Mouse (Mus musculus): ENCODE measurements at regions not wholly inside any gene's neighbourhood (a gene's known extent, or its start where the extent isn't known, plus 50 kb on each side); places are given as distances from the start of the nearest gene placed in this dataset.

GRCm38 (mm10) chr7:83431094-83431493, 153.6 kb upstream of the Tmc3 start:
- no peaks in the 10 kb centered on the region for H3K9me3 ChIP-seq (ENCODE audit: control insufficient read depth, low read length)
- DNase-seq (ENCODE audit: low spot score) = no peak
- no peaks in the 10 kb centered on the region for H3K27me3 ChIP-seq (ENCODE audit: control insufficient read depth, insufficient read depth, low read length)
- H3K4me3 ChIP-seq (ENCODE audit: low read depth, low read length) = no peak overlapping the region
- H3K27ac ChIP-seq (ENCODE audit: low read depth, low read length) = no peak overlapping the region
- no peak overlapping the region for H3K9ac ChIP-seq (ENCODE audit: low read depth, low read length)
- H3K4me2 ChIP-seq (replicated peaks; ENCODE audit: low read depth, low read length) = no peak overlapping the region
- no peaks in the 10 kb centered on the region for H3K36me3 ChIP-seq (ENCODE audit: control insufficient read depth, insufficient read depth, low read length)
- no peak for ATAC-seq (ENCODE audit: low FRiP score)
- H3K4me1 ChIP-seq (replicated peaks; ENCODE audit: control insufficient read depth, insufficient read depth, low read length) = no peaks in the 10 kb centered on the region
- 75% methylated on average over 2 of the region's 2 CpGs for WGBS

- Histone ChIP-seq H3K4me1 (replicated peaks; ENCODE audit: control insufficient read depth, insufficient read depth, low read length) (no peaks in the 10 kb centered on the region), H3K9me3 (ENCODE audit: control insufficient read depth, low read length) (no peaks in the 10 kb centered on the region), H3K27ac (ENCODE audit: low read depth, low read length) (no peak overlapping the region), H3K27me3 (ENCODE audit: control insufficient read depth, insufficient read depth, low read length) (no peaks in the 10 kb centered on the region), H3K36me3 (ENCODE audit: control insufficient read depth, insufficient read depth, low read length) (no peaks in the 10 kb centered on the region), H3K4me2 (replicated peaks; ENCODE audit: low read depth, low read length) (no peak overlapping the region), H3K9ac (ENCODE audit: low read depth, low read length) (no peak overlapping the region), H3K4me3 (ENCODE audit: low read depth, low read length) (no peak overlapping the region)
- DNase-seq (ENCODE audit: low spot score) (no peak), ATAC-seq (ENCODE audit: low FRiP score) (no peak)
- WGBS = 87% methylated on average over 1 of the region's 1 CpGs
Measured at GRCm38 (mm10) chr7:83432843-83433242, 151.9 kb upstream of the Tmc3 start.

DNA sequence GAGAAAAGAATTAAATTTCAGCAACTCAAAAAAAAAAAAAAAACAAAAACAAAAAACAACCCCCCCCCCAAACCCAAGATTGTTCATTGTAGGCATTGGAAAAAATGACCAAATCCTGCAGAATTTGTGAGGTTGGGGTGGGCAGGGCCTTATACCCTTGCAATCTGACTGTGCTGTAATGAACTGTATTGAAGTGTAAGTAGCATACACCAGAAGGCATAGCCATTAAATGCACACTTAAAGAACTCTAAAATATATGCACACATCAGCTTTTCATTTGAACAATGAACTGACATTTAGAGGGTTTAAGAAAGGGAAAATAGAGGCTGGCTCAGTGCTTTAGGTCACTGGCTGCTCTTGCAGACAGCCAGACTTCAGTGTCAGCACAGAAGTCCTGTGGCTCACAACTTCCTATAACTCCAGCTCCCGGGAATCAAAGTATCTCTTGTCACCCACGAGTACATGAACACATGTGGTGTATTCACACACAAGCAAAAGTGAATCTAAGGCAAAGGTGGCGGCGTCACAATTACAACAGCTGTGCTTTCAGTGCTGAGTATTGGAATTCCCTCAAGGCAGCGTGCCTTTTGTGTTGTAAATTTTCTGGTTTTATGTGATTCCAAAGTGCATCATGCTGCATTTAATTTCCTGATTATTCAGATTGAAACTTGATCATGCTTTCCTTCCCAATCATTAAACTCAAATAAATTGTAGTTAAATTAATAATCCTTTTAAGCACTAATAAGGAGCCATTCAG, 150.6 kb upstream of the Tmc3 start:
- DNase-seq (ENCODE audit: low spot score) (peak; percentile 45), ATAC-seq (ENCODE audit: low FRiP score) (no peak)
- no peak overlapping the region for H3K27ac ChIP-seq (ENCODE audit: low read depth, low read length)
- H3K36me3 ChIP-seq (ENCODE audit: control insufficient read depth, insufficient read depth, low read length) = no peaks in the 10 kb centered on the region
- no peaks in the 10 kb centered on the region for H3K4me1 ChIP-seq (replicated peaks; ENCODE audit: control insufficient read depth, insufficient read depth, low read length)
- H3K4me3 ChIP-seq (ENCODE audit: low read depth, low read length) = no peak overlapping the region
- 32% methylated on average over 5 of the region's 5 CpGs for WGBS
- H3K27me3 ChIP-seq (ENCODE audit: control insufficient read depth, insufficient read depth, low read length) = no peaks in the 10 kb centered on the region
- no peak overlapping the region for H3K9ac ChIP-seq (ENCODE audit: low read depth, low read length)
- no peaks in the 10 kb centered on the region for H3K9me3 ChIP-seq (ENCODE audit: control insufficient read depth, low read length)
- no peak overlapping the region for H3K4me2 ChIP-seq (replicated peaks; ENCODE audit: low read depth, low read length)

DNA sequence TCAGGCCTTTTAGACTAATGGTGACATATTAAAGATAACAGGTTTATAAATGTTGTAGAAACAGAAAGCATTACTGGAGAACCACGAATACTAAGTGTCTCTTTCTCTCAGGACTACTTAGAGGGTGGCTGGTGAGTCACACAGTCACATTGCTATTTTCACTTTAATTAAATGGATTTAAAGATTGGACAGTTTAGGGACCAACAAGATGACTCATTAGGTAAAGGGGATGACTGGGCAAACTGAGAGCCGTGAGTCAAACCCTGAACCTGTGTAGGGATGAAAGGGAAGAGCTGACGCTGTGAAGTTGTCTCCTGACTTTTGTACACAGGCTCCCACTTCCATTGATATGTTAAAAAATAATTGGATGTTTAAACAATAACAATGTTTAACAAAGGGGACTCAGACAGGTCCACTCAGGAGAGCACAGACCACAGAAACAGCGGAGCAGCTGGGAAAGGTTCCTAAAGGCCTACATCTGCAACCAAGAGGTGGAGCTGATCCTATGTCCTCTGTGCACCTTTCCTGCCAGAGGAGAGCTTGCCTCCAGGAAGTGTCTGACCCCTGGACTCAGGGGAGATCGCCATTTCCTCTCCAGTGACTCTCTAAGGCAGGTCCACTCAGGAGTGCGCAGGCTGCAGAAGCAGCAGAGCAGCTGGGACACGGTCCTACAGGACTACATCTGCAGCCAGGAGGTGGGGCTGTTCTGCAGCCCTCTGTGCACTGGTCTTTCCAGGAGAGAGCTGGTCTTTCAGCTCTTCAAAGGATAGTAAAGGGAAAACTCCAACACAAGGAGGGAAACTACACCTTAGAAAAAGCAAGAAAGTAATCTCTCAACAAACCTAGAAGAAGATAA, 146.0 kb upstream of the Tmc3 start:
- H3K27me3 ChIP-seq (ENCODE audit: control insufficient read depth, insufficient read depth, low read length) = no peaks in the 10 kb centered on the region
- H3K9ac ChIP-seq (ENCODE audit: low read depth, low read length) = no peak overlapping the region
- H3K4me3 ChIP-seq (ENCODE audit: low read depth, low read length) = no peak overlapping the region
- 60% methylated on average over 7 of the region's 7 CpGs for WGBS
- no peaks in the 10 kb centered on the region for H3K36me3 ChIP-seq (ENCODE audit: control insufficient read depth, insufficient read depth, low read length)
- H3K4me1 ChIP-seq (replicated peaks; ENCODE audit: control insufficient read depth, insufficient read depth, low read length) = no peaks in the 10 kb centered on the region
- H3K4me2 ChIP-seq (replicated peaks; ENCODE audit: low read depth, low read length) = no peak overlapping the region
- no peak overlapping the region for H3K27ac ChIP-seq (ENCODE audit: low read depth, low read length)
- DNase-seq (ENCODE audit: low spot score) (no peak), ATAC-seq (ENCODE audit: low FRiP score) (no peak)
- no peaks in the 10 kb centered on the region for H3K9me3 ChIP-seq (ENCODE audit: control insufficient read depth, low read length)

- WGBS = 29% methylated on average over 16 of the region's 16 CpGs
- H3K27me3 ChIP-seq (ENCODE audit: control insufficient read depth, insufficient read depth, low read length) = no peaks in the 10 kb centered on the region
- no peak overlapping the region for H3K4me2 ChIP-seq (replicated peaks; ENCODE audit: low read depth, low read length)
- no peaks in the 10 kb centered on the region for H3K36me3 ChIP-seq (ENCODE audit: control insufficient read depth, insufficient read depth, low read length)
- no peak overlapping the region for H3K9ac ChIP-seq (ENCODE audit: low read depth, low read length)
- no peaks in the 10 kb centered on the region for H3K9me3 ChIP-seq (ENCODE audit: control insufficient read depth, low read length)
- H3K27ac ChIP-seq (ENCODE audit: low read depth, low read length) = peak overlapping the region; percentile 45
- no peak overlapping the region for H3K4me3 ChIP-seq (ENCODE audit: low read depth, low read length)
- no peaks in the 10 kb centered on the region for H3K4me1 ChIP-seq (replicated peaks; ENCODE audit: control insufficient read depth, insufficient read depth, low read length)
- DNase-seq (ENCODE audit: low spot score) (peak; percentile 51), ATAC-seq (ENCODE audit: low FRiP score) (peak; percentile 27; the same call in 1 of the 2 replicates)
Measured at GRCm38 (mm10) chr7:83443596-83444278, 141.0 kb upstream of the Tmc3 start.

GRCm38 (mm10) chr7:83444279-83444615, 140.5 kb upstream of the Tmc3 start:
- no peak for DNase-seq (ENCODE audit: low spot score)
- H3K9me3 ChIP-seq (ENCODE audit: control insufficient read depth, low read length) = no peaks in the 10 kb centered on the region
- no peaks in the 10 kb centered on the region for H3K36me3 ChIP-seq (ENCODE audit: control insufficient read depth, insufficient read depth, low read length)
- H3K27me3 ChIP-seq (ENCODE audit: control insufficient read depth, insufficient read depth, low read length) = no peaks in the 10 kb centered on the region
- WGBS = 53% methylated on average over 1 of the region's 1 CpGs
- H3K4me3 ChIP-seq (ENCODE audit: low read depth, low read length) = no peak overlapping the region
- no peak overlapping the region for H3K9ac ChIP-seq (ENCODE audit: low read depth, low read length)
- no peak overlapping the region for H3K27ac ChIP-seq (ENCODE audit: low read depth, low read length)
- no peak for ATAC-seq (ENCODE audit: low FRiP score)
- H3K4me1 ChIP-seq (replicated peaks; ENCODE audit: control insufficient read depth, insufficient read depth, low read length) = no peaks in the 10 kb centered on the region
- no peak overlapping the region for H3K4me2 ChIP-seq (replicated peaks; ENCODE audit: low read depth, low read length)

- no peaks in the 10 kb centered on the region for H3K36me3 ChIP-seq (ENCODE audit: control insufficient read depth, insufficient read depth, low read length)
- H3K4me3 ChIP-seq (ENCODE audit: low read depth, low read length) = no peak overlapping the region
- no peaks in the 10 kb centered on the region for H3K9me3 ChIP-seq (ENCODE audit: control insufficient read depth, low read length)
- H3K9ac ChIP-seq (ENCODE audit: low read depth, low read length) = no peak overlapping the region
- H3K4me1 ChIP-seq (replicated peaks; ENCODE audit: control insufficient read depth, insufficient read depth, low read length) = no peaks in the 10 kb centered on the region
- DNase-seq (ENCODE audit: low spot score) (no peak), ATAC-seq (ENCODE audit: low FRiP score) (no peak)
- H3K27ac ChIP-seq (ENCODE audit: low read depth, low read length) = no peak overlapping the region
- H3K4me2 ChIP-seq (replicated peaks; ENCODE audit: low read depth, low read length) = no peak overlapping the region
- H3K27me3 ChIP-seq (ENCODE audit: control insufficient read depth, insufficient read depth, low read length) = no peaks in the 10 kb centered on the region
- 44% methylated on average over 5 of the region's 5 CpGs for WGBS
Measured at GRCm38 (mm10) chr7:83445181-83445926, 139.4 kb upstream of the Tmc3 start.

DNA sequence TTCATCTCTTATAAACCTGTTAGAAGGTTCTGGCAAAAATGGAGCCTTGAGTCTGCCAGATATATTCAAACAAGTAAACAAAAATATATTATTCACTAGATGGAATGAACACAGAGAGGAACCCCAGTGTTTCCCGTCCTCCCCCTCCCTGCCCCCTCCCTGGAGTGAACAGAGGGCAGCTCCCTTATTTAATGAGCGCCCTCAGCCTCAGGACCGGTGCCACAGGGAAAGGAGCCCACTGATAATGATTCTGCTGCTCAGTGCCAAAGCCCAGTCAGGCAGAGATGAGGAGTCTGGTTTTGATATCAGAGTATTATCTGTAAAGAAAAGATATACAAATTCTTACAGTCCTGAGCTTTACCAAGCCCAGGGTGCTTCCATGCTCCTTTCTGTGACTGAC, 134.4 kb upstream of the Tmc3 start:
- no peak overlapping the region for H3K4me2 ChIP-seq (replicated peaks; ENCODE audit: low read depth, low read length)
- no peaks in the 10 kb centered on the region for H3K9me3 ChIP-seq (ENCODE audit: control insufficient read depth, low read length)
- no peak overlapping the region for H3K4me3 ChIP-seq (ENCODE audit: low read depth, low read length)
- no peak overlapping the region for H3K9ac ChIP-seq (ENCODE audit: low read depth, low read length)
- H3K27ac ChIP-seq (ENCODE audit: low read depth, low read length) = no peak overlapping the region
- H3K36me3 ChIP-seq (ENCODE audit: control insufficient read depth, insufficient read depth, low read length) = no peaks in the 10 kb centered on the region
- no peaks in the 10 kb centered on the region for H3K27me3 ChIP-seq (ENCODE audit: control insufficient read depth, insufficient read depth, low read length)
- ATAC-seq (ENCODE audit: low FRiP score) (no peak), DNase-seq (ENCODE audit: low spot score) (no peak)
- 79% methylated on average over 3 of the region's 3 CpGs for WGBS
- no peaks in the 10 kb centered on the region for H3K4me1 ChIP-seq (replicated peaks; ENCODE audit: control insufficient read depth, insufficient read depth, low read length)
